Mouse (Mus musculus): Measurements from ENCODE around the gene Ttc36. TPM values are rescaled to one million over a fixed set of nuclear protein-coding genes. Genes with fewer than 3 reads are reported as not detected.

The Ttc36 gene
- polyA plus RNA-seq, 2 experiments = 40.4 to 72.0 TPM

GRCm38 (mm10) chr9:44804678-44805077, 1.8 kb upstream of the Ttc36 start:
- DNase-seq (ENCODE audit: low read depth in 3 of 3, low spot score in 3 of 3) (no peak), ATAC-seq (ENCODE audit: insufficient read depth) (no peak)
- no peaks in the 10 kb centered on the region for H3K9me3 ChIP-seq (ENCODE audit: control insufficient read depth, low read length)
- peaks cover 25% of the 10 kb centered on the region for H3K36me3 ChIP-seq (replicated peaks; ENCODE audit: control insufficient read depth, insufficient read depth, low read depth)
- no peak for TF ChIP-seq CTCF (IDR thresholded peaks at IDR 0.05; ENCODE audit: low read depth)
- no peak for TF ChIP-seq EP300 (IDR thresholded peaks at IDR 0.05; ENCODE audit: low read depth)
- H3K27me3 ChIP-seq (ENCODE audit: control insufficient read depth, insufficient read depth, low read length) = peaks cover 9% of the 10 kb centered on the region; the same call in 1 of the 2 replicates
- WGBS (ENCODE audit: insufficient replicate concordance) = 82% methylated on average over 10 of the region's 10 CpGs
- H3K4me2 ChIP-seq (ENCODE audit: low read depth) = no peak overlapping the region
- H3K4me1 ChIP-seq (replicated peaks; ENCODE audit: control insufficient read depth in 2 of 2, insufficient read depth in 2 of 2, low read length in 1 of 2) = peaks cover 0 to 4% of the 10 kb centered on the region in 2 experiments; a peak in 2 of 4 replicates
- no peak overlapping the region for H3K4me3 ChIP-seq (ENCODE audit: insufficient read depth in 1 of 2, low read depth in 2 of 2, low read length in 2 of 2)
- no peak overlapping the region for H3K27ac ChIP-seq
- no peak overlapping the region for H3K9ac ChIP-seq (replicated peaks)

GRCm38 (mm10) chr9:44801669-44802068, 1.2 kb downstream of the Ttc36 start:
- ATAC-seq (ENCODE audit: insufficient read depth) (no peak), DNase-seq (ENCODE audit: low read depth in 3 of 3, low spot score in 3 of 3) (no peak)
- H3K27ac ChIP-seq = no peak overlapping the region
- no peak overlapping the region for H3K9ac ChIP-seq (replicated peaks)
- peak overlapping the region in 1 of 2 experiments; percentile 9; a peak in 2 of 4 replicates for H3K4me3 ChIP-seq (ENCODE audit: insufficient read depth in 1 of 2, low read depth in 2 of 2, low read length in 2 of 2)
- H3K27me3 ChIP-seq (ENCODE audit: control insufficient read depth, insufficient read depth, low read length) = peaks cover 22% of the 10 kb centered on the region
- H3K4me2 ChIP-seq (ENCODE audit: low read depth) = peak overlapping the region; percentile 47
- H3K36me3 ChIP-seq (replicated peaks; ENCODE audit: control insufficient read depth, insufficient read depth, low read depth) = no peaks in the 10 kb centered on the region
- H3K4me1 ChIP-seq (replicated peaks; ENCODE audit: control insufficient read depth in 2 of 2, insufficient read depth in 2 of 2, low read length in 1 of 2) = peaks cover 0 to 8% of the 10 kb centered on the region in 2 experiments; a peak in 3 of 4 replicates
- TF ChIP-seq CTCF (IDR thresholded peaks at IDR 0.05; ENCODE audit: low read depth) (no peak), EP300 (IDR thresholded peaks at IDR 0.05; ENCODE audit: low read depth) (no peak)
- WGBS (ENCODE audit: insufficient replicate concordance) = 55% methylated on average over 6 of the region's 6 CpGs
- H3K9me3 ChIP-seq (ENCODE audit: control insufficient read depth, low read length) = no peaks in the 10 kb centered on the region

- DNase-seq (ENCODE audit: low read depth in 3 of 3, low spot score in 3 of 3) (no peak), ATAC-seq (ENCODE audit: insufficient read depth) (no peak)
- H3K27ac ChIP-seq = no peak overlapping the region
- H3K9me3 ChIP-seq (ENCODE audit: control insufficient read depth, low read length) = no peaks in the 10 kb centered on the region
- H3K4me2 ChIP-seq (ENCODE audit: low read depth) = peak overlapping the region; percentile 91
- no peak overlapping the region for H3K9ac ChIP-seq (replicated peaks)
- H3K36me3 ChIP-seq (replicated peaks; ENCODE audit: control insufficient read depth, insufficient read depth, low read depth) = no peaks in the 10 kb centered on the region
- peak overlapping the region; percentile 60 to 63; a peak in 2 of 4 replicates for H3K4me3 ChIP-seq (ENCODE audit: insufficient read depth in 1 of 2, low read depth in 2 of 2, low read length in 2 of 2)
- H3K27me3 ChIP-seq (ENCODE audit: control insufficient read depth, insufficient read depth, low read length) = peaks cover 22% of the 10 kb centered on the region
- TF ChIP-seq EP300 (IDR thresholded peaks at IDR 0.05; ENCODE audit: low read depth) (no peak), CTCF (IDR thresholded peaks at IDR 0.05; ENCODE audit: low read depth) (no peak)
- peaks cover 0 to 8% of the 10 kb centered on the region in 2 experiments; a peak in 3 of 4 replicates for H3K4me1 ChIP-seq (replicated peaks; ENCODE audit: control insufficient read depth in 2 of 2, insufficient read depth in 2 of 2, low read length in 1 of 2)
- WGBS (ENCODE audit: insufficient replicate concordance) = 35% methylated on average over 9 of the region's 9 CpGs
Measured at GRCm38 (mm10) chr9:44799958-44800324, 2.9 kb downstream of the Ttc36 start.

DNA sequence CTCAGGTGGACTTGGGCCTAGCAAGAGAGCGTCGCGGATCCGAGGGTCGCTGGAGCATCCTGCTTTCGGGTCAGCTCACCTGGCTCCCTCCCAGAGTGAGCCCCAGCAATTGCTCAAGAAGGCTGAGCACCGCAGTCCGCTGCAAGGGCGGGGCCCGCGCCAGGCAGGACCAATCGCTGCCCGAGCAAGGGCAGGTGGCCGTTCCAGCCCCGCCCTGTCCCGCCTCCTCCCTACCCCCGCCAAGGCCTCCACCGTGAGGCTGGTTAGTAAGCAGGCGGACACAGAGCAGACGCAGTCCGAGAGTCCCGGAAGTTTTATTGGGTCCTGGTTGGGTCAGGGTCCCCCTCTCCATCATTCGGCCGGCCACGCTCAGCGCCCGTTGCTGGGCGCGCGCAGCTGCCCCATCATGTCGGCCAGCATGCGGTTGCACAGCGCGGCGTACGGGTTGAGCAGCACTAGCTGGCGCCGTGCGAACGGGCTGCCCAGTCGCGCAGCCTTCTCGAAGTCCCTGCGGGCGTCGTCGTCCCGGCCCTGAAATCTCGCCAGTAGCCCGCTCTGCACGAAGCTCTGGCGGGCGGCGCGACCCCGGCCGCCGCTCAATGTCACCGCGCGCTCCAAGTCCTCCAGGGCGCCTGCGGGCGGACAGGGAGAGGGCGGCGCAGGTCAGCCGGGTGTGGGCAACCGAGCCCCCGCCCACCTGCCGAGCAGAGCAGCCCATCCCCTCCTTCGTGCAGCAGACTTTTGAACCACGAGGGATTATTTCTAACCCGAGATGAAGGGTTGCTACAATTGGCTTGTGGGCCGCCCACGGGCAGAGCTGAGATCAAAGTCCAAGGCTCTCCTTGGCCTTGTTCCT, 3.5 kb downstream of the Ttc36 start, which contains the start of gene Tmem25:
Gene Tmem25, minus strand, starts transcription at position 206 of the 856 bp plus-strand sequence.
- WGBS (ENCODE audit: insufficient replicate concordance) = under 1% methylated on average over 75 of the region's 75 CpGs
- Histone ChIP-seq H3K9ac (replicated peaks) (peak within 1 kb of the TSS; percentile 52; the same call in 1 of the 2 replicates), H3K4me3 (ENCODE audit: insufficient read depth in 1 of 2, low read depth in 2 of 2, low read length in 2 of 2) (peak within 1 kb of the TSS; percentile 60 to 63), H3K36me3 (replicated peaks; ENCODE audit: control insufficient read depth, insufficient read depth, low read depth) (no peaks in the 10 kb centered on the region), H3K27ac (no peak within 1 kb of the TSS), H3K27me3 (ENCODE audit: control insufficient read depth, insufficient read depth, low read length) (peaks cover 22% of the 10 kb centered on the region), H3K9me3 (ENCODE audit: control insufficient read depth, low read length) (no peaks in the 10 kb centered on the region), H3K4me1 (replicated peaks; ENCODE audit: control insufficient read depth in 2 of 2, insufficient read depth in 2 of 2, low read length in 1 of 2) (peaks cover 0 to 8% of the 10 kb centered on the region in 2 experiments; a peak in 3 of 4 replicates), H3K4me2 (ENCODE audit: low read depth) (peak within 1 kb of the TSS; percentile 91)
- peak; percentile 47 to 58 (median 54) for DNase-seq (ENCODE audit: low read depth in 3 of 3, low spot score in 3 of 3)
- TF ChIP-seq EP300 (IDR thresholded peaks at IDR 0.05; ENCODE audit: low read depth) = no peak
- TF ChIP-seq CTCF (IDR thresholded peaks at IDR 0.05; ENCODE audit: low read depth) = no peak
- peak; percentile 89 for ATAC-seq (ENCODE audit: insufficient read depth)

GRCm38 (mm10) chr9:44798298-44798697, 4.6 kb downstream of the Ttc36 start:
- Histone ChIP-seq H3K4me1 (replicated peaks; ENCODE audit: control insufficient read depth in 2 of 2, insufficient read depth in 2 of 2, low read length in 1 of 2) (peaks cover 0 to 8% of the 10 kb centered on the region in 2 experiments; a peak in 3 of 4 replicates), H3K4me3 (ENCODE audit: insufficient read depth in 1 of 2, low read depth in 2 of 2, low read length in 2 of 2) (no peak overlapping the region), H3K27me3 (ENCODE audit: control insufficient read depth, insufficient read depth, low read length) (peaks cover 22% of the 10 kb centered on the region), H3K4me2 (ENCODE audit: low read depth) (no peak overlapping the region), H3K36me3 (replicated peaks; ENCODE audit: control insufficient read depth, insufficient read depth, low read depth) (no peaks in the 10 kb centered on the region), H3K27ac (no peak overlapping the region), H3K9ac (replicated peaks) (no peak overlapping the region), H3K9me3 (ENCODE audit: control insufficient read depth, low read length) (no peaks in the 10 kb centered on the region)
- 39% methylated on average over 7 of the region's 7 CpGs for WGBS (ENCODE audit: insufficient replicate concordance)
- DNase-seq (ENCODE audit: low read depth in 3 of 3, low spot score in 3 of 3) = no peak
- no peak for ATAC-seq (ENCODE audit: insufficient read depth)
- no peak for TF ChIP-seq EP300 (IDR thresholded peaks at IDR 0.05; ENCODE audit: low read depth)
- TF ChIP-seq CTCF (IDR thresholded peaks at IDR 0.05; ENCODE audit: low read depth) = no peak
